Mouse (Mus musculus) midbrain, embryonic 11.5 days (tissue): ENCODE results near the gene Slc9a2. TPM values are rescaled to one million over a fixed set of nuclear protein-coding genes. Genes with fewer than 3 reads are reported as not detected.

Source experiments
- ATAC-seq: fragments of 200-750 bp; cut with Nextera tagmentation; 2 replicates; pipeline ENCODE4 v1.8.0; 2017; ENCODE audit warnings: moderate TSS enrichment, moderate library complexity; ENCODE audit not compliant: low FRiP score
- DNase-seq: peaks from one replicate; pipeline ENCODE4 v3.0.0; 2015; ENCODE audit warnings: low spot score; ENCODE audit errors: missing footprints
- H3K27ac ChIP-seq: fragments of 300-500 bp; sonication (generic); 2 replicates; pipeline ENCODE4 v1.5.1; 2014; ENCODE audit warnings: low read depth, low read length
- H3K27me3 ChIP-seq: fragments of 300-500 bp; sonication (generic); 2 replicates; pipeline ENCODE4 v1.6.1; 2014; ENCODE audit warnings: mild to moderate bottlenecking, low read length, moderate library complexity, mixed read lengths; ENCODE audit not compliant: control insufficient read depth, insufficient read depth
- H3K36me3 ChIP-seq: fragments of 300-500 bp; sonication (generic); 2 replicates; pipeline ENCODE4 v1.6.1; 2014; ENCODE audit warnings: mild to moderate bottlenecking, low read length, moderate library complexity, mixed read lengths; ENCODE audit not compliant: control insufficient read depth, insufficient read depth
- H3K4me1 ChIP-seq: fragments of 300-500 bp; sonication (generic); 2 replicates; pipeline ENCODE4 v1.6.1; 2014; ENCODE audit warnings: low read length; ENCODE audit not compliant: control insufficient read depth, insufficient read depth
- H3K4me2 ChIP-seq: fragments of 300-500 bp; sonication (generic); 2 replicates; pipeline ENCODE4 v1.6.1; 2014; ENCODE audit warnings: mild to moderate bottlenecking, moderate library complexity
- H3K4me3 ChIP-seq: fragments of 300-500 bp; sonication (generic); 2 replicates; pipeline ENCODE4 v1.5.1; 2014; ENCODE audit warnings: low read depth, low read length
- H3K9ac ChIP-seq: fragments of 300-500 bp; sonication (generic); 2 replicates; pipeline ENCODE4 v1.6.1; 2014; ENCODE audit warnings: low read length
- H3K9me3 ChIP-seq: fragments of 300-500 bp; sonication (generic); 2 replicates; pipeline ENCODE4 v1.6.1; 2016; ENCODE audit warnings: low read length; ENCODE audit not compliant: control insufficient read depth
- WGBS: fragments of 180-500 bp; shearing (Covaris S2); extraction: QIAGEN DNeasy Blood & Tissue Kit; methylation state at CpG from one replicate; pipeline ENCODE4 v1.1.7; 2014; 5-methylcytosine and 5-hydroxymethylcytosine counted together
- polyA plus RNA-seq: library from polyadenylated mRNA; unstranded; fragments of >200 nt; fragmentation: Nextera tagmentation; extraction: Ambion mirVana; gene quantifications from 2 replicates; pipeline ENCODE4 v1.2.1, GENCODE M21; 2014

The Slc9a2 gene
- polyA plus RNA-seq, 1 experiment from 2014 or later, result not detected

GRCm38 (mm10) chr1:40773234-40773633 is 92.9 kb downstream of the Slc9a2 start:
- Histone ChIP-seq H3K4me3 (no peak overlapping the region), H3K9me3 (no peaks in the 10 kb centered on the region), H3K4me2 (no peak overlapping the region), H3K36me3 (no peaks in the 10 kb centered on the region), H3K27me3 (no peaks in the 10 kb centered on the region), H3K27ac (no peak overlapping the region), H3K4me1 (no peaks in the 10 kb centered on the region), H3K9ac (no peak overlapping the region)
- 88% methylated on average over 5 of the region's 5 CpGs for WGBS
- DNase-seq (no peak), ATAC-seq (no peak)

- WGBS, result 93% methylated on average over 10 of the region's 10 CpGs
- peaks cover 3% of the 10 kb centered on the region; the same call in 1 of the 2 replicates for H3K9me3 ChIP-seq
- no peaks in the 10 kb centered on the region for H3K4me1 ChIP-seq
- no peak for ATAC-seq
- H3K4me3 ChIP-seq, result no peak overlapping the region
- no peak overlapping the region for H3K27ac ChIP-seq
- no peak for DNase-seq
- no peaks in the 10 kb centered on the region for H3K27me3 ChIP-seq
- H3K4me2 ChIP-seq, result no peak overlapping the region
- no peaks in the 10 kb centered on the region for H3K36me3 ChIP-seq
- no peak overlapping the region for H3K9ac ChIP-seq
Observed at GRCm38 (mm10) chr1:40774040-40774439, 93.7 kb downstream of the Slc9a2 start.

- no peak for DNase-seq
- H3K4me3 ChIP-seq, result no peak overlapping the region
- H3K27me3 ChIP-seq, result no peaks in the 10 kb centered on the region
- no peaks in the 10 kb centered on the region for H3K36me3 ChIP-seq
- no peaks in the 10 kb centered on the region for H3K4me1 ChIP-seq
- 70% methylated on average over 2 of the region's 2 CpGs for WGBS
- no peak for ATAC-seq
- no peak overlapping the region for H3K27ac ChIP-seq
- H3K9ac ChIP-seq, result no peak overlapping the region
- peaks cover 3% of the 10 kb centered on the region; the same call in 1 of the 2 replicates for H3K9me3 ChIP-seq
- H3K4me2 ChIP-seq, result no peak overlapping the region
Observed at GRCm38 (mm10) chr1:40776102-40776501, 95.7 kb downstream of the Slc9a2 start.

- Histone ChIP-seq H3K36me3 (no peaks in the 10 kb centered on the region), H3K4me3 (no peak overlapping the region), H3K9ac (no peak overlapping the region), H3K27ac (no peak overlapping the region), H3K27me3 (no peaks in the 10 kb centered on the region), H3K9me3 (peaks cover 3% of the 10 kb centered on the region; the same call in 1 of the 2 replicates), H3K4me2 (no peak overlapping the region), H3K4me1 (no peaks in the 10 kb centered on the region)
- DNase-seq (no peak), ATAC-seq (no peak)
- WGBS, result 84% methylated on average over 3 of the region's 3 CpGs
Observed at GRCm38 (mm10) chr1:40776763-40777162, 96.4 kb downstream of the Slc9a2 start.

- H3K4me2 ChIP-seq, result no peak overlapping the region
- DNase-seq (no peak), ATAC-seq (no peak)
- peaks cover 3% of the 10 kb centered on the region; the same call in 1 of the 2 replicates for H3K9me3 ChIP-seq
- no peaks in the 10 kb centered on the region for H3K4me1 ChIP-seq
- no peaks in the 10 kb centered on the region for H3K36me3 ChIP-seq
- H3K4me3 ChIP-seq, result no peak overlapping the region
- no peak overlapping the region for H3K9ac ChIP-seq
- WGBS, result 95% methylated on average over 7 of the region's 7 CpGs
- no peak overlapping the region for H3K27ac ChIP-seq
- H3K27me3 ChIP-seq, result no peaks in the 10 kb centered on the region
Observed at GRCm38 (mm10) chr1:40783450-40783849, 103.1 kb downstream of the Slc9a2 start.

- 89% methylated on average over 9 of the region's 9 CpGs for WGBS
- ATAC-seq (no peak), DNase-seq (no peak)
- H3K27me3 ChIP-seq, result no peaks in the 10 kb centered on the region
- H3K4me1 ChIP-seq, result no peaks in the 10 kb centered on the region
- no peak overlapping the region for H3K4me3 ChIP-seq
- H3K9ac ChIP-seq, result no peak overlapping the region
- no peak overlapping the region for H3K27ac ChIP-seq
- H3K9me3 ChIP-seq, result no peaks in the 10 kb centered on the region; the same call in 1 of the 2 replicates
- H3K4me2 ChIP-seq, result no peak overlapping the region
- no peaks in the 10 kb centered on the region for H3K36me3 ChIP-seq
Observed at GRCm38 (mm10) chr1:40784306-40784705, 103.9 kb downstream of the Slc9a2 start.

GRCm38 (mm10) chr1:40785876-40786445 is 105.6 kb downstream of the Slc9a2 start:
- no peak overlapping the region for H3K27ac ChIP-seq
- H3K4me3 ChIP-seq, result no peak overlapping the region
- H3K4me2 ChIP-seq, result no peak overlapping the region
- 88% methylated on average over 11 of the region's 11 CpGs for whole genome bisulfite sequencing
- ATAC-seq (no peak), DNase-seq (no peak)
- H3K27me3 ChIP-seq, result no peaks in the 10 kb centered on the region
- no peak overlapping the region for H3K9ac ChIP-seq
- H3K9me3 ChIP-seq, result no peaks in the 10 kb centered on the region
- no peaks in the 10 kb centered on the region for H3K36me3 ChIP-seq
- H3K4me1 ChIP-seq, result peaks cover 2% of the 10 kb centered on the region; the same call in 1 of the 2 replicates

- H3K9me3 ChIP-seq, result no peaks in the 10 kb centered on the region
- no peak overlapping the region for H3K9ac ChIP-seq
- no peaks in the 10 kb centered on the region for H3K27me3 ChIP-seq
- DNase-seq (no peak), ATAC-seq (no peak)
- no peak overlapping the region for H3K27ac ChIP-seq
- H3K4me3 ChIP-seq, result no peak overlapping the region
- no peak overlapping the region for H3K4me2 ChIP-seq
- H3K4me1 ChIP-seq, result peaks cover 4% of the 10 kb centered on the region; the same call in 1 of the 2 replicates
- H3K36me3 ChIP-seq, result no peaks in the 10 kb centered on the region
- 86% methylated on average over 6 of the region's 6 CpGs for WGBS
Observed at GRCm38 (mm10) chr1:40788956-40789355, 108.6 kb downstream of the Slc9a2 start.

GRCm38 (mm10) chr1:40789666-40790233 is 109.4 kb downstream of the Slc9a2 start:
- Histone ChIP-seq H3K27me3 (no peaks in the 10 kb centered on the region), H3K36me3 (no peaks in the 10 kb centered on the region), H3K27ac (no peak overlapping the region), H3K4me2 (peak overlapping the region; percentile 70), H3K9ac (peak overlapping the region; percentile 58), H3K4me1 (peaks cover 4% of the 10 kb centered on the region; the same call in 1 of the 2 replicates), H3K9me3 (no peaks in the 10 kb centered on the region), H3K4me3 (peak overlapping the region; percentile 69)
- WGBS, result 40% methylated on average over 5 of the region's 5 CpGs
- DNase-seq (no peak), ATAC-seq (no peak; the same call in 1 of the 2 replicates)
